Mouse (Mus musculus): ENCODE data around the gene Itga11.

DNA sequence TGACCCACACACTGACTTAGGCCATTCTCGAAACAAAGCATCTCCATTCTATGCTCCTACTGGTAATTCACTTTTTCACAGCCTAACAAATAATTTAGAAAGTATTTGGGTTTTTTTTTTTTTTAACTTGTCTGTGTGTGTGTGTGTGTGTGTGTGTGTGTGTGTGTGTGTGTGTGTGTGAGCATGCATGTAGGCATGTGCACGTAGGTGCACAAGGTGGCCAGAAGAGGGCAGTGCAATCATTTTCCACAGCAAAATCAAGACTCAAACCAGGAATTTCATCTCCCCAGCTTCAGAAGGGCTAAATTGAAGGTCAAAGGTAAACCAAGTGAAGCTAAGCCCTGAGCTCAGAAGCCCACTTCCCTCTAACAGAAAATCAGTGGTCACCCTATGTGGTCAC lies 106.6 kb downstream of the Itga11 start:
- TF ChIP-seq CTCF (IDR thresholded peaks at IDR 0.05; ENCODE audit: low read depth, low read length), result peak; percentile 13; the same call in 1 of the 2 replicates
- no peak for TF ChIP-seq POLR2A (IDR thresholded peaks at IDR 0.05; ENCODE audit: extremely low read depth, insufficient read depth, low read length)

Data from liver, adult 2 months (tissue).